Mouse (Mus musculus) midbrain, embryonic 12.5 days (tissue): ENCODE data around the gene Gzmn. TPM values are rescaled to one million over a fixed set of nuclear protein-coding genes. Genes with fewer than 3 reads are reported as not detected.
"Not testable (repeated sequence)": the region's sequence is repeated elsewhere in the genome, so short reads cannot be mapped to it uniquely, and the experiment has no call there.

Experiments used
- ATAC-seq: fragments of 200-750 bp; cut with Nextera tagmentation; 2 replicates; pipeline ENCODE4 v1.8.0; 2017; ENCODE audit warnings: low read depth, moderate TSS enrichment, moderate library complexity; ENCODE audit not compliant: low FRiP score
- H3K27ac ChIP-seq: fragments of 300-500 bp; sonication (generic); replicated peaks from 2 replicates; pipeline ENCODE4 v1.5.1; 2016; ENCODE audit warnings: mild to moderate bottlenecking
- H3K27me3 ChIP-seq: fragments of 300-500 bp; sonication (generic); 2 replicates; pipeline ENCODE4 v1.6.1; 2016; ENCODE audit warnings: mild to moderate bottlenecking
- H3K36me3 ChIP-seq: fragments of 300-500 bp; sonication (generic); 2 replicates; pipeline ENCODE4 v1.6.1; 2016
- H3K4me1 ChIP-seq: fragments of 300-500 bp; sonication (generic); 2 replicates; pipeline ENCODE4 v1.6.1; 2016
- H3K4me2 ChIP-seq: fragments of 300-500 bp; sonication (generic); replicated peaks from 2 replicates; pipeline ENCODE4 v1.6.1; 2016; ENCODE audit warnings: mild to moderate bottlenecking, moderate library complexity
- H3K4me3 ChIP-seq: fragments of 300-500 bp; sonication (generic); 2 replicates; pipeline ENCODE4 v1.5.1; 2016; ENCODE audit warnings: mild to moderate bottlenecking
- H3K9ac ChIP-seq: fragments of 300-500 bp; sonication (generic); replicated peaks from 2 replicates; pipeline ENCODE4 v1.6.1; 2016; ENCODE audit warnings: mild to moderate bottlenecking, moderate library complexity
- H3K9me3 ChIP-seq: fragments of 300-500 bp; sonication (generic); 2 replicates; pipeline ENCODE4 v1.6.1; 2016; ENCODE audit warnings: mild to moderate bottlenecking
- WGBS: fragments of 180-500 bp; shearing (Covaris S2); methylation state at CpG from one replicate; pipeline ENCODE4 v1.1.7; 2016; 5-methylcytosine and 5-hydroxymethylcytosine counted together
- polyA plus RNA-seq: library from polyadenylated mRNA; unstranded; fragments of >200 nt; fragmentation: Nextera tagmentation; extraction: Ambion mirVana; gene quantifications from 2 replicates; pipeline ENCODE4 v1.2.1, GENCODE M21; 2016

The Gzmn gene
- not detected in 2 replicates for polyA plus RNA-seq

- H3K4me3 ChIP-seq: no peak within 1 kb of the TSS
- H3K9ac ChIP-seq: no peak within 1 kb of the TSS
- H3K36me3 ChIP-seq: no peaks in the 10 kb centered on the region
- H3K4me1 ChIP-seq: no peaks in the 10 kb centered on the region
- H3K27me3 ChIP-seq: no peaks in the 10 kb centered on the region
- H3K9me3 ChIP-seq: no peaks in the 10 kb centered on the region
- H3K4me2 ChIP-seq: no peak within 1 kb of the TSS
- WGBS: 90% methylated on average over 5 of the region's 5 CpGs
- ATAC-seq: no peak
- H3K27ac ChIP-seq: no peak within 1 kb of the TSS
Observed at GRCm38 (mm10) chr14:56174499-56174898, at the start of gene Gzmn. Gene Gzmn, minus strand, starts transcription at chr14:56174599.

- no peaks in the 10 kb centered on the region for H3K4me1 ChIP-seq
- H3K9me3 ChIP-seq: no peaks in the 10 kb centered on the region
- H3K9ac ChIP-seq: no peak within 1 kb of the TSS
- no peaks in the 10 kb centered on the region for H3K36me3 ChIP-seq
- no peaks in the 10 kb centered on the region for H3K27me3 ChIP-seq
- H3K4me2 ChIP-seq: no peak within 1 kb of the TSS
- H3K27ac ChIP-seq: no peak within 1 kb of the TSS
- H3K4me3 ChIP-seq: no peak within 1 kb of the TSS
- no peak for ATAC-seq
- WGBS: 93% methylated on average over 4 of the region's 4 CpGs
Observed at GRCm38 (mm10) chr14:56211317-56211716, 36.9 kb upstream of the Gzmn start, which contains the start of gene Gzmf. Gene Gzmf, minus strand, starts transcription at chr14:56211417.

GRCm38 (mm10) chr14:56205613-56206012 lies 31.2 kb upstream of the Gzmn start:
- no peak overlapping the region for H3K9ac ChIP-seq
- no peaks in the 10 kb centered on the region for H3K36me3 ChIP-seq
- 96% methylated on average over 1 of the region's 1 CpGs for whole genome bisulfite sequencing
- no peak overlapping the region for H3K27ac ChIP-seq
- H3K4me3 ChIP-seq: no peak overlapping the region
- ATAC-seq: no peak
- no peak overlapping the region for H3K4me2 ChIP-seq
- no peaks in the 10 kb centered on the region for H3K9me3 ChIP-seq
- no peaks in the 10 kb centered on the region for H3K27me3 ChIP-seq
- H3K4me1 ChIP-seq: no peaks in the 10 kb centered on the region

- H3K27ac ChIP-seq, H3K4me2 ChIP-seq, H3K9me3 ChIP-seq, H3K27me3 ChIP-seq, H3K36me3 ChIP-seq, H3K9ac ChIP-seq, ATAC-seq, H3K4me1 ChIP-seq, H3K4me3 ChIP-seq: not testable (repeated sequence)
- WGBS: 33% methylated on average over 5 of the region's 5 CpGs
Observed at GRCm38 (mm10) chr14:56205021-56205420, 30.6 kb upstream of the Gzmn start.

- no peaks in the 10 kb centered on the region for H3K4me1 ChIP-seq
- H3K27ac ChIP-seq: no peak overlapping the region
- no peak overlapping the region for H3K4me3 ChIP-seq
- WGBS: 29% methylated on average over 2 of the region's 2 CpGs
- H3K9me3 ChIP-seq: no peaks in the 10 kb centered on the region
- no peaks in the 10 kb centered on the region for H3K27me3 ChIP-seq
- ATAC-seq: no peak
- no peak overlapping the region for H3K4me2 ChIP-seq
- H3K36me3 ChIP-seq: no peaks in the 10 kb centered on the region
- no peak overlapping the region for H3K9ac ChIP-seq
Observed at GRCm38 (mm10) chr14:56203975-56204374, 29.6 kb upstream of the Gzmn start.

GRCm38 (mm10) chr14:56186946-56187345 lies 12.5 kb upstream of the Gzmn start:
- Histone ChIP-seq H3K36me3 (no peaks in the 10 kb centered on the region), H3K4me3 (no peak overlapping the region), H3K4me2 (no peak overlapping the region), H3K27me3 (no peaks in the 10 kb centered on the region), H3K9me3 (no peaks in the 10 kb centered on the region), H3K9ac (no peak overlapping the region), H3K4me1 (no peaks in the 10 kb centered on the region), H3K27ac (no peak overlapping the region)
- no peak for ATAC-seq
- WGBS: 56% methylated on average over 6 of the region's 6 CpGs

GRCm38 (mm10) chr14:56186521-56186920 lies 12.1 kb upstream of the Gzmn start:
- no peaks in the 10 kb centered on the region for H3K27me3 ChIP-seq
- H3K36me3 ChIP-seq: no peaks in the 10 kb centered on the region
- no peak overlapping the region for H3K27ac ChIP-seq
- no peaks in the 10 kb centered on the region for H3K9me3 ChIP-seq
- no peaks in the 10 kb centered on the region for H3K4me1 ChIP-seq
- no peak overlapping the region for H3K4me3 ChIP-seq
- no peak overlapping the region for H3K4me2 ChIP-seq
- no peak overlapping the region for H3K9ac ChIP-seq
- ATAC-seq: no peak
- 78% methylated on average over 5 of the region's 5 CpGs for WGBS

GRCm38 (mm10) chr14:56177651-56178050 lies 3.3 kb upstream of the Gzmn start:
- not testable (repeated sequence) for H3K4me3 ChIP-seq, H3K9me3 ChIP-seq, H3K27me3 ChIP-seq, H3K4me2 ChIP-seq, H3K36me3 ChIP-seq, H3K9ac ChIP-seq, ATAC-seq, H3K4me1 ChIP-seq, H3K27ac ChIP-seq
- 29% methylated on average over 8 of the region's 8 CpGs for WGBS

GRCm38 (mm10) chr14:56173396-56173795 lies 1.0 kb downstream of the Gzmn start:
- H3K27ac ChIP-seq: no peak overlapping the region
- H3K36me3 ChIP-seq: no peaks in the 10 kb centered on the region
- no peak for ATAC-seq
- H3K4me2 ChIP-seq: no peak overlapping the region
- no peak overlapping the region for H3K4me3 ChIP-seq
- no peaks in the 10 kb centered on the region for H3K9me3 ChIP-seq
- no peaks in the 10 kb centered on the region for H3K27me3 ChIP-seq
- no peaks in the 10 kb centered on the region for H3K4me1 ChIP-seq
- no peak overlapping the region for H3K9ac ChIP-seq
- 90% methylated on average over 6 of the region's 6 CpGs for WGBS

GRCm38 (mm10) chr14:56172744-56173143 lies 1.7 kb downstream of the Gzmn start:
- H3K27me3 ChIP-seq: no peaks in the 10 kb centered on the region
- ATAC-seq: no peak
- H3K9ac ChIP-seq: no peak overlapping the region
- H3K36me3 ChIP-seq: no peaks in the 10 kb centered on the region
- H3K4me3 ChIP-seq: no peak overlapping the region
- 93% methylated on average over 5 of the region's 5 CpGs for WGBS
- no peaks in the 10 kb centered on the region for H3K9me3 ChIP-seq
- H3K4me2 ChIP-seq: no peak overlapping the region
- no peaks in the 10 kb centered on the region for H3K4me1 ChIP-seq
- H3K27ac ChIP-seq: no peak overlapping the region

GRCm38 (mm10) chr14:56168009-56168408 lies 6.4 kb downstream of the Gzmn start:
- Histone ChIP-seq H3K9ac (no peak overlapping the region), H3K36me3 (no peaks in the 10 kb centered on the region), H3K4me1 (no peaks in the 10 kb centered on the region), H3K27me3 (no peaks in the 10 kb centered on the region), H3K9me3 (no peaks in the 10 kb centered on the region), H3K27ac (no peak overlapping the region), H3K4me3 (no peak overlapping the region), H3K4me2 (no peak overlapping the region)
- ATAC-seq: no peak
- WGBS: 86% methylated on average over 6 of the region's 6 CpGs

- Histone ChIP-seq H3K4me1 (no peaks in the 10 kb centered on the region), H3K4me3 (no peak overlapping the region), H3K9me3 (no peaks in the 10 kb centered on the region), H3K4me2 (no peak overlapping the region), H3K9ac (no peak overlapping the region), H3K27me3 (no peaks in the 10 kb centered on the region), H3K27ac (no peak overlapping the region), H3K36me3 (no peaks in the 10 kb centered on the region)
- 83% methylated on average over 2 of the region's 2 CpGs for WGBS
- ATAC-seq: no peak
Observed at GRCm38 (mm10) chr14:56162109-56162508, 12.3 kb downstream of the Gzmn start.

GRCm38 (mm10) chr14:56159479-56159878 lies 14.9 kb downstream of the Gzmn start, which contains the start of gene Gzmg:
Gene Gzmg, minus strand, starts transcription at chr14:56159579.
- not testable (repeated sequence) for H3K4me3 ChIP-seq, ATAC-seq, H3K27ac ChIP-seq, H3K4me2 ChIP-seq, H3K9ac ChIP-seq, H3K36me3 ChIP-seq, H3K9me3 ChIP-seq, H3K27me3 ChIP-seq, H3K4me1 ChIP-seq
- WGBS: 87% methylated on average over 2 of the region's 2 CpGs
